Mouse (Mus musculus): ENCODE measurements around the gene Dmrt1.

DNA sequence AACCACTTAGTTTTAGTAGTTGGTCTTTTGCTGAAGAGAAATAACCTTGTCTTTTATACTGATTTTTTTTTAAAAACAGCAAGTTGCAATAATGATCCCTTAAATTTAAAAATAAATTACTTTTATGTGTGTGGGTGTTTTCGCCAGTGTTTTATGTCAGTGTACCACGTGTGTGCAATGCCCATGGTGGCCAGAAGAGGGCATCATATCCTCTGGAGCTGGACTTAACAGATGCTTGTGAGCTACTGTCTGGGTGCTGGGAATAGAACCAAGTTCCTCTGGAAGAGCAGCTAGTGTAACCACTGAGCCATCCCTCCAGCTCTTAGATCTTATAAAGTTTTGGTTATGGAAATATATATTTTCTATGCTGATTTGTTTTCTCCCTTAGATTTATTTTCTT, 74.0 kb downstream of the Dmrt1 start:
- peak; percentile 57 for TF ChIP-seq CTCF (IDR thresholded peaks at IDR 0.05; ENCODE audit: low read depth, low read length)
- TF ChIP-seq POLR2A (IDR thresholded peaks at IDR 0.05; ENCODE audit: insufficient read depth, low read length): no peak
- no peak for TF ChIP-seq EP300 (IDR thresholded peaks at IDR 0.05; ENCODE audit: insufficient read depth, low read depth, low read length)
